Mouse (Mus musculus): ENCODE measurements around the gene Amt. TPM values are rescaled to one million over a fixed set of nuclear protein-coding genes. Genes with fewer than 3 reads are reported as not detected.

Gene Amt
- total RNA-seq (2021): 1 to 10 TPM; 3.6 to 6.0 TPM

DNA sequence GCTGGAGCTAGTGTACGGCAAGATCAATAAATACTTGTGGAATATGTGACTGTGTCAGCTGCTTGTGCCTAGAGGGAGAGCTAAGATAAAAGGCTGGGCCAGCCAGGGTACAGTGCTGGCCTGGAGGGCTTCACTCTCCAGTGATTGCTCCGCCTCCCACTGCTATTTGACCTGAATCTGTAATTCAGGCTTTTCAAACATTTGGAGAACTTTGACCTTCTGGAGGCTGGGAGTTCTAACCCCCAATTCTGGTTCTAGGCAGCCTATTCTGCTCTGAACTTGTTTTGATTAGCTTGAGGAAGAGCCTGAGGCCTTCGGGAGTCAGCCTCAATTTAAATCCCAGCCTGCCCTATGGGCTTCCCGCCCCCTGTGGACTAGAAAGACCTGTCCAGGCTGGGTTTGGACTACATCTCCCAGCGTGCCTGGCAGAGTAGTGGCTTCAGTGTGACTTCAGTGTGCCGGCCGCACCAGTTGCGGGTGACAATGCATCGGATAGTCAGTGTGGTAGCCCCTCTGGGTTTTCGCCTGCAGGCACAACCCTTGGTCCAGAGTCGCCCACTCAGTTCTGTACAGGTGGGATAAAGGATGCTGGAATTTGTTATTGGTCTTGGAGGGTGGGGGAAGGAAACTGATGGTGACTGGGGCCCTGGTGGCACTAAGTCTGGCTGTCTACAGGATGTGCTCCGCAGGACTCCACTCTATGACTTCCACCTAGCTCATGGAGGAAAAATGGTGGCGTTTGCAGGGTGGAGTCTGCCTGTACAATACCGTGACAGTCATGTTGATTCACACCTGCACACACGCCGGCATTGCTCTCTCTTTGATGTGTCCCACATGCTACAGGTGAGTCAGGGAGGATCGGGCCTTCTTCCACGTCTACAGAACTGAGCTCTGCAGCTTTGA lies at the start of gene Amt:
Gene Amt, plus strand, starts transcription at position 401 of the 903 bp plus-strand sequence.
- DNase-seq: no peak

GRCm38 (mm10) chr9:108248957-108249356 lies 47.7 kb upstream of the Amt start:
- DNase-seq: no peak

- DNase-seq: peak; percentile 64
Observed at GRCm38 (mm10) chr9:108251877-108252276, 44.8 kb upstream of the Amt start.

DNA sequence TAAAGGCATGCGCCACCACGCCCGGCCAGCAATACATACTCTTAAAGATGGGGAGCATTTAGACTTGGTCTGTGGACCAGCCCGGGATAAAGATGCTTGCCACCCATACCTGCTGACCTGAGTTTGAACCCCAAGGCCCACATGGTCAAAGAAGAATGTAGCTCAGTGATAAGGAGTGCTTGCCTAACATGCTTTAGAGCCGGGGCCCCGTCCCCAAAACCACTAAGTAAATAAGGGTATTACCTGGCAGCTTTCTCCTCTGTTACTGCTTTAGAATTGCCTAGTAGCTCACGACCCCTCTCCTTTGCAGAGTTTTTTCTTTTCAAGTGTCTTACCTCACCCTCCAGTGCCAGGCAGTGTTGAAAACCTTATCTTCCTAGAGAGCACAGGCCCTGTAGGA lies 43.9 kb upstream of the Amt start:
- DNase-seq: no peak

DNA sequence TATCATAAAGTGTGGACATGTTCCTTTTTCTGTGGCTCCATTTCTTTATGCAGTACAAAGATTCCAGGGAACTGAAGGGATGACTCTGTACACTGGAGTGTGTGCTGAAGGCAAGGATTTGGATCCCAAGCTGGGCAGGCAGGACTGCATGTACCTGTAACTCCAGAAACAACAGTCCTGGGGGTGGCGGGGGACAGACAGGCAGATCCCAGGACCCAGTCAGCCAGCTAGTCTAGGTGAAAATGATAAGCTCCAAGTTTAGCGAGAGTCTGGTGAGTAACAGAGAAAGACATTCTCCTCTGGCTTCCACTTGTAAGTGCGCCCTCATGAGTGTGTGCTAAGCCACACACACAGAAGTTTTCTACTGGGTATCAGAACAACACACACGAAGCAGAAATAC lies 36.1 kb upstream of the Amt start:
- DNase-seq: no peak

- no peak for DNase-seq
Observed at GRCm38 (mm10) chr9:108261865-108262264, 34.8 kb upstream of the Amt start.

DNA sequence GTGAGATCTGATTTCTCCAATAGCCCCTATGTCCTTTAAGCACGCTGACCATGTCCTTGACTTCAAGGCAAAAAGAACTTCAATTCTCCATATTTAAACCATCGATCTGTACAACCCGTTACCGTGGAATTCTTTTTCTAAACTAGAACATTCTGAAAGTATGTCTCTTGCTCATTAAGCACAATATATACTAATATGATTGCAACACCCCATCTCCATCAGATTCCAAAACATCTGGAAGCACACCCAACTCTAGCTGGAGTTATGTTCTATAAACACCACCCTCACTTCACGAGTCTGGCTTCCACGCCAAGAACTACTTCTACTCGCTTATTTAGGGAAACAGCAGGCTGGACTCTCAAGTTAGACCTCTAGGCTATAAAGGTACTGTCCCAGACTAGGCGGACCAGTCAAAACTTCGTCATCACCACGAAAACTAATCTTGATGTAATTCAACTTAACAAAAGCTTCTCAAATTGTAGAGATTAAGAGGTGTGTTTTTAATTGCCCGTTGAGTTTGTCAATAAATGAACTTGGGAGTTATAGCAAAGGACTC lies 34.1 kb upstream of the Amt start:
- DNase-seq: peak; percentile 31

DNA sequence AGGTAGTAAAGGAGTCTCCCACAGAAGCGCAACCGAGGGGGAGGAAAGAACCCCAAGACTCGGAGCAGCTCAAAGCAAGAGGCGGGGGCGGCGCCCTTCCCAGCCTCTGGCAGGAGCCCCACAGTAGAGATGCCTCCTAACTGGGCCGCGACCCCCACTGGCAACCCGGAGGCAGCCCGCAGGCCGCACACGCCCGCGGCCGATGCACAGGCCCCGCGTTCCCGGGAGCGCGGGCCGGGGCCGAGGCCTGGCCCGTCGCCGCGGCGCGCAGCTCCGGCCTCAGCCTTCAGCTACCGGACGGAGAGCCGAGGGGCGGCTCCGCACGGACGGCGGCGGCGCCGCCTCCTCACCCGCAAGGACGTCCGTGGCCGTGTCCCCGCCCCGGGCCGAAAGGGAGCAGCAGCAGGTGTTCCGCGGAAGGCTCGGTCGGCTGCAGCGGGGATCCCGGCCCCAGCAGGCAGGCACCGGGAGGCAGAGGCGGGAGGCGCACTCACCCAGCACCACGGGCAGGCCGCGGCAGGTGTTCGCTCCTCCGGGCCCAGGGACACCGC lies 33.4 kb upstream of the Amt start:
- DNase-seq: peak; percentile 49

DNA sequence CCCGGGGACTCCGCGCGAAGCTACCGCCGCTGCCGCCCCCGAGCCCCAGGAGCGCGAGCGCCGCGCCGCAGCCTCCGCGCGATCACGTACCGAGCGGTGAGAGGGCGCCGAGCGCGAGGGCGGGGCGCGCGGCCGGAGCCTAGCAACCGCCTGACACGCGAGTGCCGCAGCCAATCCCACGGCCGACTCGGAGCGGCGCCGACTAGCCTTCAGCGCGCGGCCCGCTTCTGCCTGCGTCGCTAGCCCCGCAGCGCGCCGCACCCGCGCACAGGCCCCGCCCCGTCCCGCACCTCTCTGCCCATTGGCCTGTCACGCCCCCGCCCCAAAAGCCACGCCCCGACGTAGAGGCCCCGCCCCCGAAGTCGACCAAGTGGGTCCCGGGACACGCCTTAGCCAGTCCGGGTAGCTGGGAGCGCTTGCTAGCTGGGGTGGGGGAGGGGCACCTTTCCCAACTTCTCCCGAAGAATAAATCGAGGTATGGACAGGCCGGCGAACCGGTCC lies 32.9 kb upstream of the Amt start, which contains the start of gene Dag1:
Gene Dag1, minus strand, starts transcription at position 269 of the 501 bp plus-strand sequence.
- DNase-seq: peak; percentile 100

GRCm38 (mm10) chr9:108264191-108264921 lies 32.3 kb upstream of the Amt start:
- peak; percentile 82 for DNase-seq

- DNase-seq: no peak
Observed at GRCm38 (mm10) chr9:108266261-108266935, 30.3 kb upstream of the Amt start.

- peak; percentile 79 for DNase-seq
Observed at GRCm38 (mm10) chr9:108267691-108268090, 29.0 kb upstream of the Amt start.

DNA sequence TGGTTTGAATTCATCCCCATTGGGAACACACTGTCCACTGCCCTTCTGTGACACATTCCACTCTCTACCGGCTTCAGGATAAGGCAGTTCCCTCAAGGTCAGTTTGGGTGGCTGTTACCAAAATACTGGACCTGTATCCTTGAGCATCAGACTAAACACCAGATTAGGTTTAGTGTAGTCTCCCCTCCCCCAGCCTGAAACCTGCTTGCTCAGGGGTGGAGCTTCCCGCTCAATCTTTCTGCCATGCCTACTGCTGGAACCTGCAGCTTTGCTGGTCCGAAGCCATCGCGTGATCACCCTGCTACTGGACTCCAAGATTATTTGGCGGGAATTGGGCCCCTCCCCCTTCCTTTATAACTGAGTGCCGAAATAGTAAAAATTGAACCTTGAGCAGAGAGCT lies 28.0 kb upstream of the Amt start:
- peak; percentile 42 for DNase-seq

GRCm38 (mm10) chr9:108271941-108272340 lies 24.7 kb upstream of the Amt start:
- DNase-seq: no peak

- no peak for DNase-seq
Observed at GRCm38 (mm10) chr9:108272691-108273090, 24.0 kb upstream of the Amt start.

DNA sequence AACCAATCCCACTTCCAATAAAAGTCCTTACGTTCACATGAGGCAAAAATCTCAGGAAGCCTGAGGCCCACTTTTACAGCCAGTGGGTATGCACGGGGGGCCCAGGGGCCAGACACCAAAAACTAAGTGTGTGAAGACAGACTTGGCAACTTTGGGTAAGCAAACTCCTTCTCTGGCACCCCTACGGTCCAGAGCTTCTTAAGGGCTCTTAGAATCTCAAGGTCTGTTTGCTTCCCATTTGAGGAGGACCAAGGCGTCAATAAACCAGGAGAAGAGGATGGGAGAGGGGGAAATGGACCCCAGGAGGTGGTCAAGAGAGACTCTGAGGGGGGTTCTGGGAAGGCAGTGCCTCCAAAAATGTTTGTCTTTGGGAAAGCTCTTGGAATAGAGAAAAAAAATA lies 23.2 kb upstream of the Amt start:
- DNase-seq: no peak

- DNase-seq: no peak
Observed at GRCm38 (mm10) chr9:108274476-108275330, 21.9 kb upstream of the Amt start.

- DNase-seq: no peak
Observed at GRCm38 (mm10) chr9:108275331-108275659, 21.4 kb upstream of the Amt start.

GRCm38 (mm10) chr9:108278697-108279450 lies 17.8 kb upstream of the Amt start:
- peak; percentile 63 for DNase-seq

DNA sequence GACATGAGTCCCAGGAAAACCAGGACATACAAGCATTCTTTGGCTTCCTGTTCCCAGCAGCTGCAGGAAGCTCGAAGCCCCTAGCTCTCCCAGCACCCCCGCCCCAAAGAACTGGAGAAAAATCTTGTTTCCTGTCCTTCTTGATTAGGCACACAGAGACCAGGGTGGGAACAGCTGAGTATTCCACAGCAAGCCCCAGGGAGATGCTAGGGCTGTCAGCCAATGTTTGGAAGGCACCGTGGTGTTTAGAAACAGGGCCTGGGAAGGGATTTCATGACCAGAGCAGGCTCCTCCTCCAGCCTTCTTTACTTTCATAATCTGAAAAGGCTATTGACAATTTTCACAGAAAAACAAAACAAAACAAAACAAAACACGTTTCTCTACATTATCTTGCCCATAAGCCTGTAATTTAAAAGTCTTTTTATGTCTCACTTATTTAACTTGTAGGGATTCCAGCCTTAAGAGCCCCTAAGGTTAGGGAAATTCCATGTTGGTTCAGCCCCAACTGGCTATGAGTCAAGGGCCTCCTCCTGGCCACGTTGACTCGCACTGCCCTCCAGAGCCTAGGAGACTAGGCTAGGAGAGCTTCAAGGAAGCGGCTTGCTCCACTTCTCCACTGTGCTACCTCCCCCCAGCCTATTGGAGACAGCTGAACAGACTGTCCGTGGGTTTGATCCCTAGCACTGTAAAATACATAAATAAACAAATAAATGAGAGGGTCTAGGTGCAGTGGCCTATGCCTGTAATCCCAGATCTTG lies 16.4 kb upstream of the Amt start:
- peak; percentile 90 for DNase-seq

Measured in heart, postnatal 4 days (tissue).